Mouse (Mus musculus): ENCODE measurements around the gene Gtpbp4.
"Not testable (repeated sequence)": the region's sequence is repeated elsewhere in the genome, so short reads cannot be mapped to it uniquely, and the experiment has no call there.

DNA sequence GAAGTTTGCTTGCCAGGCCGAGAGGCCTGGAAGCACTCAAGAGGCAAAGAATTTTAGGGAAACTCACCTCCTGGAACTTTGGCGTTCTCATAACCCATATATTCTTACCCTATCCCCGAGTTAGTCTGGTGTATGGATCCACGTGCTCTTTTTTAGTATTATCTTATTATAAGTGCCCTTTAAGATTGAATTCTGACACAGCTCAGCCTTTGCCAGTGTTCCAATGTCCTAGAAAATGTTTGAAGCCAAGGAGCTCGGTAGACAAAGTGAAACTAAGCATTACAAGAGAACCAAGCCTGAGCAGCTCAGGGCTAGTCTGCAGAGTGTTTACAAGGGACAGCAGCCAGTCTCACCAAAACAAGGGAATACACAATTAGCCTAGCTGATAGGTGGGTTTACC, 33.6 kb downstream of the Gtpbp4 start:
- TF ChIP-seq CTCF (IDR thresholded peaks at IDR 0.05; ENCODE audit: low read depth, low read length); GATA1 (IDR thresholded peaks at IDR 0.05; ENCODE audit: borderline replicate concordance, low read length); TAL1 (conservative IDR thresholded peaks at IDR 0.05; ENCODE audit: low read depth, low read length); GATA2 (IDR thresholded peaks at IDR 0.05; ENCODE audit: borderline replicate concordance, low read depth, low read length): not testable (repeated sequence)

Data from G1E (cell line).